Mouse (Mus musculus): ENCODE measurements around the gene Arhgap45.

Gene Arhgap45

DNA sequence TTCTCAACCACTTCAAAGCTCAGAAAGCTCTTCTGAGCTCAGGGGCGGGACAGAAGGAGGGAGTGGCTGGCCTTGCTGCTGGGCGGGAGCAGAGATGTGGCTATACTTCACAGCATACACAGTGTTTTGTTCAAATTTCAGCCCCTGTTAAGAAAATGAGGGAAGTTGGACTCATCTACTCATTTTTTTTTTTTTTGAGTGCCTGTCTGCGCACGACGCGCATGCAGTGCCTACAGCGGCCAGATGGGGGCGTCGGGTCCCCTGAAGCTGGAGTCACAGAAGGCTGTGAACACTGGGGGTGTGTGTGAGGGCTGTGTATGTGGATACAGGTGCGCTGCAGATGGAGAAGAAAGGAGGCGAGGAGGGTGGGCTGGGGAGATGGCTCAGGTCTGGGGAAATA, 29.5 kb upstream of the Arhgap45 start:
- DNase-seq (ENCODE audit: inconsistent ontology term), result peak; percentile 88

DNA sequence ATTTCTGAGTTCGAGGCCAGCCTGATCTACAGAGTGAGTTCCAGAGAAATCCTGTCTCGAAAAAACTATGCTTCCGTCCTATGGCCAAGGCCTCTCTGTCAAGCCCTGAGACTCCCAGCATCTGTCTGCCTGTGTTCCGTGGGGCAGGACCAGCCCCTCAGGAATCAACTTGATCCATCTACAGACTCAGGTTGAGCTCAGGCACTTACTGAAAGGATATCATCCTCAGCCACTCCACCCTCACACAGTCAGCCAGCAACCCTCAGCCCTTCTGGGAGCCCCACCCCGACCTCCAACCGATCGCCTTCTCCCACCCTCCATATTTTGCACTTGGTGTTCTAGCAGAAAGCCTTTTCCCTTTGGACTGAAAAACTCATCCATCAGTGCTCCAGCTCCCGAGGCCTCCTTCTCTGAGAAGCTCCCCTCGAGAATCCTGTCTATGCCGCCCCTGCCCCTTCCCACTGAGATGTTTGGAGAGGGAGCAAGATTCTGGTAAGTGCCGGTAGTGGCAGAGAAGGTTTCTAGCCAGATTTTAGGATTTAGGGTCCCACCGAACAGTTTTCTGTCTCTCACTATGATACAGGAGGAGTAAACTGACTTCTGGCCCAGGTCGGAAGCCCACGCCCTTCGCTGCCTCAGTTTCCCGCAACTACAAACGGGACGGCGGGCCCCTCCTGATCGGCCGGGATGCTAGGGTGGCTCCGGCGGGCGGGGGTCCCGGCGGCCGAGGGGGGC, 28.5 kb upstream of the Arhgap45 start:
- DNase-seq (ENCODE audit: inconsistent ontology term), result no peak

DNA sequence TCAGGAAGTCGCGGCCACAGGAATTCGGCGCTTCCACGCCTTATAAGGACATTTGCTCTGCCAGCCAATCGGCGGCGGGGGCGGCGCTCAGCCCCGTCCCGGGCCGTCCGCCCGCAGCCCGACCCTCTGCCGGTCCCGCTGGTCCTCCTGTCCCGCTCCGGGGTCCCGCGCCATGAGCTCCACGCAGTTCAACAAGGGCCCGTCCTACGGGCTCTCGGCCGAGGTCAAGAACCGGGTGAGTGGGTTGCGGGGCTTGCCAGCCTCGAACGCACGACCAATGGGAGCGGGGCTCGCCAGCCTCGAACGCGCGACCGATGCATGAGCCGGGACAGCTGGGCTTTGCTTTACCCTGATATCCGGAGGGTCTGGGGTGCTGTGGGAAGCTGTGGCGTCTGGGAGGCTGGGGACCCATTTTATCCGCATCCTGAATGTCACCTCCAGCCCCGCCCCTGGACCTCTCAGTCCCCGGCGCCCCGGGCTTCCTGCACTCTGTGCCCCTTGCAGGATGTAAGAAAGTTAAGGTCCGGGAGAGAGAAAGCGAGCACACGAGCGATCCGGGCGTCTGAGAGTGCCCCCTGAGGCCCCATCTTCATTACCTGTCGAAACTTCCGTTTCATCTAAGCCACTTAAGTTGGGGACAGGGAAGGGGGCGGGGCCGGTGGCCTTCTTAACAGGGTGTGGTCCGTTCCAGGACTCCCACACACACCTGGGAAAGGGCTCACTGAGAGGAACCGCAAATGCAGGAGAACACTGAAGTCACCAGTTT, 27.8 kb upstream of the Arhgap45 start, which contains the start of gene Cnn2:
TSS of gene Cnn2 (plus strand) at position 79 of the 766 bp plus-strand sequence.
- DNase-seq (ENCODE audit: inconsistent ontology term), result peak; percentile 86

DNA sequence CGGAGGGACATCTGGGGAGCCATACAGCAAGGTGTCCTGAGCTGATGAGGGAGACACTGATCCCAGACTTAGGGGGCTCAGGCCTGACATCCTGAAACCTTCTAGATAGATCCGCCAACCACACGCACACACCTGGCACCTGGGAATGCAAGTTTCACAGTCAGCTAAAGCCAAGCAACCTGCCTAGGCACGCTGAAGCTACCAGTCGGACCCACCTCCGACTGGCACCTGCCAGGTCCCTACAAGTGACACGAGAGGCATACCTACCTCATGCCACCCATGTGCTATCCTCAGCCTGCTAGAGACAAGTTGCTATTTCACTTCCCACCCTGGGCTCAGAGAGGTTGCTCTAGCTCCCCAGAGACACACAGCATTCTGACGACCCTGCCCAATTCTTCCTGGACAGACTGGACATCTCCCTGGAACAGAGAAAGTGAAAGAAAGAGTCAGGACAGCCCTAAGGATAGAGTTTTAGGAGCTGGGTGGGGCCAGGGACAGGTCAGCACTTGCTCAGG, 27.1 kb upstream of the Arhgap45 start:
- DNase-seq (ENCODE audit: inconsistent ontology term), result no peak

DNA sequence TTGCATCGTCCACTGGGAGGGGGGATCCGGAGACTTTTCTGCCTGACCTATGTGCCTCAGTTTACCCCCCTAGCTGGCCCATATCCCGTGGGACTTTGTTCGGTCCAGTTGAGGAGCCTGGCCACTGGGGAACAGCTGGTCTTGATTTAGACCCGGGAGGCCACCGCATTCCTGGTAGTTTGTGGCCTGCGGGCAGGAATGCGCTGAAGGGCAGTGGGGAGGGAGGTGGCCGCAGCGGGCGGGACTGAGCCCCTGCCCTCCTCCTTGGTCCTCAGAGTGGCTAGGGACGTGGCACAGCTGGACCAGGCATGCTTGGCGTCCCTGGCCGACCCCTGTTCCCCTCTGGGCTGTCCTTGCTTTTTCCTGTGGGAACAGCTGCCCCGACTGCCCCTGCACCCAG, 26.6 kb upstream of the Arhgap45 start:
- DNase-seq (ENCODE audit: inconsistent ontology term), result peak; percentile 86

DNA sequence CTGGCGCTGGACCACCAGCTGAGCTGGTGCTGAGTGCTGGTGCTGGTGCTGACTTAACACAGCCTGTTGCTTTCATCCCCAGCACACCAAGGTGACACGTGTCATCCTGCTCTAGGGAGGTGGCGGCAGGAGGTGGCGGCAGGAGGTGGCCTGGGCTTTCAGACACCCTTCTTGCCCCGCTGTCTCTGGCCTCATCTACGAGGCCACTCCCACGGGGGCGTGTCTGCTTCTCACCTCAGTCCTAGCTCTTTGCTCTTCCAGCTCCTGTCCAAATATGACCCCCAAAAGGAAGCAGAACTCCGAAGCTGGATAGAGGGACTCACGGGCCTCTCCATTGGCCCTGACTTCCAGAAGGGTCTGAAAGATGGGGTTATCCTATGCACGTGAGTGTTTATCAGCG, 25.4 kb upstream of the Arhgap45 start:
- DNase-seq (ENCODE audit: inconsistent ontology term), result peak; percentile 19

DNA sequence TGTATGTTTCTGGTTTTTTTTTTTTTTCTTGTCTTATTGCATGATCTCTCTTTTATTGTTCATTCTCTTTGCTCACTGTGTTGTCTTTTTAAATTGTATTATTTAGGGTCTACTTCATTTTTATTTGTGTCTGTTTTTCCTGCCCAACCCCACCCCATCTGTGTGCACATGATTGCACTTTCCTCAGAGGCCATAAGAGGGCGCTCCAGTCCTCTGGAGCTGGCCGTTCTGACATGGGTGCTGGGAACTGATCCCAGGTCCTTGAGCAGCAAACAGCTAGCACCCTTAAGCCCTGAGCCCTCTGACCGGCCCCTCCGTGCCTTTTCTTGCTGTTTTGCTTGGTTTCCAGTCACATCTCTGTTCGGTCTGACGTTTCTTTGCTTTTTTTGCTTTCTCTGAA, 24.9 kb upstream of the Arhgap45 start:
- no peak for DNase-seq (ENCODE audit: inconsistent ontology term)

DNA sequence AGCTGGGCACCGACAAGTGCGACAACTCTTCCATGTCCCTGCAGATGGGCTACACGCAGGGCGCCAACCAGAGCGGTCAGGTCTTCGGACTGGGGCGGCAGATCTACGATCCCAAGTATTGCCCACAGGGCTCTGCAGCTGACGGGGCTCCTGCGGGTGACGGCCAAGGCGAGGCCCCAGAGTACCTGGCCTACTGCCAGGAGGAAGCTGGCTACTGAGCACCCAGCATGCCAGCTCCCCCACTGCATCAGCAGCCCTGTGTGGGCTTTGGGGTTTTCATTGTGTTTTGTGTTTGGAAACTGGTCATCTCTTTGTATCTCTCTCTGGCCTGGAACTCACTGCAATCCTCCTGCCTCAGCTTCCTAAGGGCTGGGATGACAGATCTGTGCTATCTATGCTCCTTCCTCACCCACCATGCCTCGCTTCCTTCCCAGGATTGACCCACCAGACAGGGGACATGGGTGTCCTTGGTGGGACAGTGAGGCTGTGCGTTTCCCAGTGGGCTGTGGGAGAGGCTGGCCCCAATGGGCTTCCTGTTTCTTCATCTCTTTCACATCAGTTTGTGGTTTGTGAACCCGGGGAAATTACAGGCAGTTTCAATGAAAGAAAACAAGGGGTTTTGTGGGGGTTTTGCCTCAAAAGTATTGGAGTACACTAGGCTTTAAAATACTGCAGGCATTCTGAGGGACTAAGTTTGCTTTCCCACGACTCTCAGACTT, 21.9 kb upstream of the Arhgap45 start:
- DNase-seq (ENCODE audit: inconsistent ontology term), result no peak

DNA sequence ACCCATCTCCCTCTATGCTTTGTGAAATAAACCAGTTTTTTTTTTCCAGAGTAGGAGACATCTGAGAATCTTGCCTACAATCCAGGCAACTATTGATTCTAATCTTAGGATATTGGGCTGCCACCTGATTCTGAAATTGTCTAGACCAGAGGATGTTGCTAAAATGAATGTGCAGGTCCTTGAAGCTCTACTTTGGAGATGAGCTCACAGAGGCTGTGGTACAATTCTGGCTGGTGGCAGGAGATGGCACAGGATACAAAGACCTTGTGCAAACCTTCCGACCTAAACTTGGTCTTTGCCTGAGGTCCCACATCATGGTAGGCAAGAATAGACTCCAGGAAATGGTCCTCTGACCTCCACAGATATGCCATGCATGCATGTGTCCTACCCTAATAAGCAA, 20.8 kb upstream of the Arhgap45 start:
- DNase-seq (ENCODE audit: inconsistent ontology term), result no peak

DNA sequence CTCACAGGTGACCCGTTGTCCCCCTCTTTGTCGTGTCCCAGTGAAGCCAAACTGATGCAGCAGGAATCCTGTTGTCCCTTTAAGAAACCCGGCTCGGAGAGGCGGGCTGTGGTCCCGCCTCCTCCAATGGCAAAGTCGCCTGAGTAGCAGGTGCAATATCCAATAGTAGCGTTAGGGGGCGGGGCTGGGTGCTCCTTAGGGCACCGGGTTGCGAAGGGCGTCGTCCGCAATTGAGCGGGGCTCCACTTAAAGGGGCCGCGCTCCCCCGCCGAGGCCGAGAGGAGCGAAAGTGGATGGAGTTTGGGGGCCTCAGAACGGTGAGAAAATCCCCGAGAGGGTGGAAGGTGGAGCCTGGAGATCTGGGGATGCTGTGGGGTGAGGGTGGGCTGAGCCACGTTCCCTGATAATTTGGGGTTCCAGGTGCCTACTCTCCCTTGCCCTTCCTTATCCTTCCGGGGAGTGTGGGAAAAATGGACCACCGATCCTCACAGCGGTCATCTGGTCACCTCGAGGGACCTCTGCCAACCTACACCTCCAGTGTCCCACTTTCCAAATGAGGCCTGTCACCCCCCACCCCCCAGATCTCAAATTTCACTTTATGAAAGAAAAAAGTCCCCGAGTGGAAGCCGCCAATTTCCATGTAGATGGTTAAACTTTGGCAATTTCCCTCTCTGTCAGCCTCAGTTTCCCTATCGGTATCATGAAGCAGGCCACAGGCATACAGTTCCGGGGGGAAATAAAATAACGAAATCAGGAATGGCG, 20.0 kb upstream of the Arhgap45 start, which contains the start of gene Abca7:
TSS of gene Abca7 (plus strand) at position 223 of the 762 bp plus-strand sequence.
- DNase-seq (ENCODE audit: inconsistent ontology term), result peak; percentile 97

DNA sequence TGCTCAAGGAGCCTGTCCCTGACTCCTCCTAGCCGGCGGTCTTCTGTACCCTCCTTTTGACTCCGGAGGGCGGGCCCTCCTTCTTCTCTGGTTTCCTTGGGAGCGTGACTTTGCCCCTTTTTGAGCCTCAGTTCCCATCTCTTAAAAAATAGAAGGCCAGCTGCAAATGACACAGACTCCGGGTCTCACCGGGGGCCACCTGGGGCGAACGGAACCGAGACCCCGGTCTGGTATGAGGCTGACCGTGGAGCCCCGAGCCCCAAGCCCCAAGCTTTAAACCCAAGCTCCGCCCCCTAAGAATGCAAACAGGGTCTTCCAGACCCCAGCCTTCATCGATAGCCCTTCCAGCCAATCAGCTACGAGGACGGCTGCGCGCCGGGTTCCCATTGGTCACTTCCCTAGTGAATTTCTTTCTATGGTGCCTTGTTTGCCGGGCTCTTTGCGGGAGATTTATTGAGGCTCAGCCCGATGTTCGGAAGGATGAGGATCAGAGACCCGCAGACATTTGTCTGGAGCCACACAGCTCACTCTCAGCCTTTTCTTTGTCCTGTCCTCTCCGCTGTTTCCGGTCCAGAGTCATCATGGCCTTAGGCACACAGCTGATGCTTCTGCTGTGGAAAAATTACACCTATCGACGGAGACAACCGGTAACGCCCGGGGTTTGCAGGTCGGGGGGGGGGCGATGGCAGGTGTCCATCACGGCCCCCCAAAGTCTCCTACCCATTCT, 19.3 kb upstream of the Arhgap45 start:
- peak; percentile 72 for DNase-seq (ENCODE audit: inconsistent ontology term)

DNA sequence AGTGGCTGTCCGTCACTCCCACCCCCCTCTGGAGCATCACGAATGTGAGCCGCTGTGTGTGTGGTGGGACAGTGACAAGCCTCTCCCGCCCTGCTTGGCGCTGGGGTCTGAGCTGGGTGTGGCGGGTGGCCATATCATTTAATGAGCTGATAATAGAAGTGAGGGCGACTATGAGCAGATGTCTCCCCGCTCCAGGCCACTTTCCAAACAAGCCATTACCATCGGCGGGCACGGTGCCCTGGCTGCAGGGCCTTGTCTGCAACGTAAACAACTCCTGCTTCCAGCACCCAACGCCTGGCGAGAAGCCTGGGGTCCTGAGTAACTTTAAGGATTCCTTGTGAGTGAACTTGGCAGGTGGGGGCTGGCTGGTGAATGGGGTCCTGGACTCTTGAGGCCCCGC, 18.6 kb upstream of the Arhgap45 start:
- DNase-seq (ENCODE audit: inconsistent ontology term), result peak; percentile 67

DNA sequence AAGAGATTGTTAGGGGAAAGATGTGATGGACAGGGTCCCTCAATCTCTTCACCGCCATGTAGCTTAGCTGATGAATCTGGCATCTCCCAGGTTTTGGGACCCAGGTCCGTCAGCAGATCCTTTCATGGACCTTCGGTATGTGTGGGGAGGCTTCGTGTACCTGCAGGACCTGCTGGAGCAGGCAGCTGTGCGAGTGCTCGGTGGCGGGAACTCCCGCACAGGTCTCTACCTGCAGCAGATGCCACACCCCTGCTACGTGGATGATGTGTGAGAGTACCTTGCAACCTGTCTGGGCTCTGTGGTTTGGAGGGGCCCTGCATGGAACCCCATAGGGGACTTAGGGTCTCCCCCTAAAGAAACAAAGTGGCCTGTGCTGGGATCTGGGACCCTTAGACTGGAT, 14.5 kb upstream of the Arhgap45 start:
- DNase-seq (ENCODE audit: inconsistent ontology term), result no peak

DNA sequence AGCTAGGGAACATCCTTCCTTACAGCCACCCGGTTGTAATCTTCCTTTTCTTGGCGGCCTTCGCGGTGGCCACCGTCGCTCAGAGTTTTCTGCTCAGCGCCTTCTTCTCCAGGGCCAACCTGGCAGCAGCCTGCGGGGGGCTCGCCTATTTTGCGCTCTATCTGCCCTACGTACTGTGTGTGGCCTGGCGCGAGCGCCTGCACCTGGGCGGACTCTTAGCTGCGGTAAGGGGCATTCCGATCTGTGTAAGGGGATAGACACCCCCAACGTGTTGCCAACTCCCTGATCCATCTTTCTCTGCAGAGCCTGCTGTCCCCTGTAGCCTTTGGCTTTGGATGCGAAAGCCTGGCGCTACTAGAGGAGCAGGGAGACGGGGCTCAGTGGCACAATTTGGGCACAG, 13.6 kb upstream of the Arhgap45 start:
- DNase-seq (ENCODE audit: inconsistent ontology term), result no peak

DNA sequence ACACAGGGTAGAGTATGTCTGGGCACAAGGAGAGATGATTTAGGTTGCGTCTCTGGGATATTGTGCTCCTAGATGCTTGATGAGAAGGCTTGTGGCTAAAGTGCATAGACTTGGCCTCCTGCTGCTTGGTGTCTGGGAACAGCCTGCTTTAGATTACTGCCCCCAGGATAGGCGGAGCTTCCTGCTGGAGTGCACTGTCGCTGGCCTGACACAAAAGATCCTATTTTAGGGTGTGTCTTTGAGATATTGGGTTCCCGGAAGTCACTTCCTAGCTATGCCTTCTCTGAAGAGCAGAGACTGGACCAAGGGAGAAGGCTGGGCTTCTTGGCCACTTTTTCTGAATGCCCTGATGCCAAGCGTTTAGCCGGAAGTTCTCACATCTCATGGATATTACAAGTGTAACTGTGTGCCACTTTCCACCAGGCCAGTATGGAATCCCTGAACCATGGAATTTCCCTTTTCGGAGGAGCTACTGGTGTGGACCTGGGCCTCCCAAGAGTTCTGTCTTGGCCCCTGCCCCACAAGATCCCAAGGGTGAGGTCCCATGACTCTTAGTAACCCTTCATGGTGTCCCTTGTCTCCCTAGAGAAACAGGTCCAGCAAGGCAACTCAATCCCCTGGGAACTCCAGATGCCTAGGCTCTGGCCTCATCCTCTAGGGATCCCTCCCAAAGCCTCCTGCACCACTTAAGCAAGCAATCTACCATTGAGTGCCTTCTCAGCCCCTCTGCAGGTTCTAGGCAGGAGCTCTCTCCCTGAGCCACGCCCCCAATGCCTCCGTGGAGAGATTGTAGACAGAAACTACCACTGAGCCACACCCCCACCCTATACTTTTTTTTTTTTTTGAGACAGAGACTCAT, 12.8 kb upstream of the Arhgap45 start:
- DNase-seq (ENCODE audit: inconsistent ontology term), result no peak

DNA sequence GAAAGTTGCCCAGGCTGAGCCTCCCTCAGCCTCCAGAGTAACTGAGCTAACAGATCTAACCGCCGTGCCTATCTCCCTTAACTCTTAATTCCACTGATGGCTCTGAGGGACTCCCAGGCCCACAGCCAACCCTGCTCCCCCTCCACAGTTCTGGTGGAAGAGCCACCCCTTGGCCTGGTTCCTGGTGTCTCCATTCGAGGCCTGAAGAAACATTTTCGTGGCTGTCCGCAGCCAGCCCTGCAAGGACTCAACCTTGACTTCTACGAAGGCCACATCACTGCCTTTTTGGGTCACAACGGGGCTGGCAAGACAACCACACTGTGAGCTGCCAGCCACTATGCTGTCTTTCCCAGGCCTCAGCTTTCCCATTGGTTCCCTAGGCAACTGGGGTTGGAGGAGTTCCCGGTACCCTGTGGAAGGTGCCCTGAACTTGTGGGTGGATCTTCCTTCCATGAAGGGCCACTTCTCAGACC, 12.2 kb upstream of the Arhgap45 start:
- DNase-seq (ENCODE audit: inconsistent ontology term), result no peak

DNA sequence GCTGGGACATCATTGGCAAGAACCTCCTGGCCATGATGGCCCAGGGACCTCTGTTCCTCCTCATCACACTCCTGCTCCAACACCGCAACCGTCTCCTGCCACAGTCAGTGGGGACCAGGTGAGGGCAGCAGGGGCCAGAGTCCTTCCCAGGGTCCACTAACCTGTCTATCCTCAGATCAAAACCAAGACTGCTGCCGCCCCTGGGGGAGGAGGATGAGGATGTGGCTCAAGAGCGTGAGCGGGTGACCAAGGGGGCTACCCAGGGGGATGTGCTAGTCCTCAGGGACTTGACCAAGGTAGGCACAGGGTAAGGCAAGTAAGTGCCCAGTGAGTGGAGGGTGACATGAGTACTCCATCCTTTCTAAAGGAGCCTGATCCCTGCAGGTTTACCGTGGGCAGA, 4.7 kb upstream of the Arhgap45 start:
- no peak for DNase-seq (ENCODE audit: inconsistent ontology term)

DNA sequence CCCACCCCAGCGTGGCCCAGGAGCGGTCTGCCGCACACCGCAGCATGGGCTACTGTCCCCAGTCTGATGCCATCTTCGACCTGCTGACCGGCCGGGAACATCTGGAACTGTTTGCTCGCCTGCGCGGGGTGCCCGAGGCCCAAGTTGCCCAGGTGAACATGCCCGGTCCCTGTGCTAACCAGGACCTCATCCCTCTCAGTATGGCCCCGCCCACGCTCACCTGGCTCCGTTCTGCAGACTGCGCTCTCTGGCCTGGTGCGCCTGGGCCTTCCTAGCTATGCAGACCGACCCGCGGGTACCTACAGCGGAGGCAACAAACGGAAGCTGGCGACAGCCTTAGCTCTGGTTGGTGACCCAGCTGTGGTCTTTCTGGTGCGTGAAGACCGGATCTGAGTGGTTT, 2.8 kb upstream of the Arhgap45 start:
- no peak for DNase-seq (ENCODE audit: inconsistent ontology term)

DNA sequence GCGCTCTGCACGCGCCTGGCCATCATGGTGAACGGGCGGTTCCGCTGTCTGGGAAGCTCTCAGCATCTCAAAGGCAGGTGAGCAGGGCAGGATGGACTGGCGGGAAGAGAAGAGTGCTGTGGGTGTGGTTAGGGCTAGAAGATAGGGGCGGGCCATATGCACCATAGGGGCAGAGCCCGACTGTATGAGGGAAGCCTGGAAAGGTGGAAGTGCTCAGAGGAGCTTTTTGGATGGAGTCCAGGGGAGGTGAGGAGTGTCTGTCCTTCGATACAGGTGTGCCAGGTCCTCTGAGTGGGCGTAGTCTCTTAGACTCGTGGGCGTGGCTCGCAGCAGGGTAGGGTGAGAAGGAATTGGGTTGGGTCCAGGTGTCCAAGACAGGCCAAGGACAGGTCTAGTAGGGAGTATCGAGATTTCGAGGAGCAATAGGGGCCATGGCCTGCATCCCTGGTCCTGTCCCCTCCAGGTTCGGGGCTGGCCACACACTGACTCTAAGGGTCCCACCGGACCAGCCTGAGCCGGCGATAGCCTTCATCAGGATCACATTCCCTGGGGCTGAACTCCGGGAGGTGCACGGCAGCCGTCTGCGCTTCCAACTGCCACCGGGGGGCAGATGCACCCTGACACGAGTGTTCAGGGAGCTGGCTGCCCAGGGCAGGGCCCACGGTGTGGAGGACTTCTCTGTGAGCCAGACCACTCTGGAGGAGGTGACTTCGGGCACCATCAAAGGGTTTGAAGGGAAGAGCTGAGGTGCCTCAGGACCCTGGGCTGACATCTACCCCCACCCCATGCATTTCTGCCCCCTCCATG, 1.8 kb upstream of the Arhgap45 start:
- DNase-seq (ENCODE audit: inconsistent ontology term), result no peak

Measured in Muller cell, postnatal 12 days (primary cell).